Mouse (Mus musculus) G1E (cell line): ENCODE results near the gene Gys2.

Experiments
- CTCF ChIP-seq: IDR thresholded peaks from 2 replicates; pipeline ENCODE4 v1.5.1; 2012; ENCODE audit warnings: low read depth, low read length, inconsistent platforms, mixed read lengths
- GATA1 ChIP-seq: IDR thresholded peaks from 2 replicates; pipeline ENCODE4 v1.6.1; 2012; ENCODE audit warnings: borderline replicate concordance, low read length, inconsistent platforms, mixed read lengths
- POLR2AphosphoS5 ChIP-seq: IDR thresholded peaks from 2 replicates; pipeline ENCODE4 v1.6.1; 2012; ENCODE audit warnings: low read depth, low read length, inconsistent platforms; ENCODE audit not compliant: insufficient replicate concordance
- TAL1 ChIP-seq: conservative IDR thresholded peaks from 2 replicates; pipeline ENCODE4 v1.6.1; 2012; ENCODE audit warnings: low read depth, low read length, inconsistent platforms, mixed read lengths

DNA sequence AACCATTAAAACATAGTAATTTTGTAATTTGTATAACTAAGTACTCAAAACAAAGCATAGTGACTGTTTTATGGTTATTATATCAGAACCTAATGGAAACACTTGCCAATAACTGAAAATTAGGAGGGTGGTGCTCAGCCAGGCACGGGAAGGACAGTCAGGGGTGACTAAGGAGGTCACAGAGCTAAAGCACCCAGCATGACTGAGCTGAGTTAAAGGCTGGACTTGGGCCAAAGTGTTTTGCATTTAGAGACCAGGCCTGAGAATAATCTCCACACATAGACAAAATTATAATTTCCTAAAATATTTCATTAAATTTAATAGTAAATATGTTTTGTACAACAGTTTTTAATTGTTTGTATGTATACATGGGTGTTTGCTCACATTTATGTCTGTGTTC is 95.8 kb downstream of the Gys2 start:
- TF ChIP-seq CTCF, result no peak
- no peak for TF ChIP-seq GATA1
- TF ChIP-seq TAL1, result no peak
- no peak for TF ChIP-seq POLR2AphosphoS5
